Mouse (Mus musculus) heart, adult 2 months (tissue): Measurements from ENCODE around the gene Trim69.

Experiments
- CTCF ChIP-seq: fragments of 200-600 bp; IDR thresholded peaks from 2 replicates; pipeline ENCODE4 v1.8.1; 2022; ENCODE audit warnings: antibody characterized with exemption, mild to moderate bottlenecking, moderate library complexity
- EP300 ChIP-seq: fragments of 200-500 bp; IDR thresholded peaks from 2 replicates; pipeline ENCODE4 v1.6.1; 2011; ENCODE audit warnings: low read depth, low read length, control low read depth; ENCODE audit not compliant: insufficient read depth
- POLR2A ChIP-seq: fragments of 200-500 bp; IDR thresholded peaks from 2 replicates; pipeline ENCODE4 v1.6.1; 2011; ENCODE audit warnings: mild to moderate bottlenecking, low read depth, low read length, control low read depth; ENCODE audit not compliant: insufficient read depth

DNA sequence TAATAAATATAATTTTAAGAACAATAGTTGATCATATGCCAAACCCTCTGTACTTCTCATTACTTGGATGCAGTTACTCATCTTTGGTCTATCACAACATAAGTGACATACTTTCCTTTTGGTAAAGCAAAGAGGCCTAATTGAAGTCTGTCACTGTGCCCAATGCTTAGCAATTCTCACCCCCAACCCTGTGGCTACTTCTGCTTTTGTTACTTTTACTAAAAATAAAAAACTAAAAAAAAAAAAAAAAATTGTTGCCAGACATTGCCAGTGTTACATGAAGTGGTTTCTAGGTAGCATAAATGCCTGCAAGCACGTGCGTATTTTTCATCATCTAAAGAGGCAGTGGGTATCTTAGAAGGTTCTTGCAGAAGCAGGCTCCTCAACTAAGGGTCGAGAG is 7.7 kb upstream of the Trim69 start:
- TF ChIP-seq POLR2A (no peak), CTCF (no peak), EP300 (no peak)
